Mouse (Mus musculus) MEL (cell line): Measurements from ENCODE around the gene G6pdx. TPM values are rescaled to one million over a fixed set of nuclear protein-coding genes. Genes with fewer than 3 reads are reported as not detected.

Experiments used
- DNase-seq: peaks from one replicate; pipeline ENCODE4 v3.0.0; 2011; ENCODE audit warnings: low read depth, low spot score
- H3K27ac ChIP-seq: 2 replicates; pipeline ENCODE4 v1.5.1; 2012; ENCODE audit warnings: low read depth, mild to moderate bottlenecking, control low read depth, low read length, moderate library complexity; ENCODE audit not compliant: control insufficient read depth
- H3K27me3 ChIP-seq, 2 experiments: fragments of 150-350 bp in 1 of 2; sonication (generic) in 1 of 2; 2 replicates each; pipeline ENCODE4 v1.6.1; 2012; ENCODE audit warnings: low read length in 2 of 2, mild to moderate bottlenecking in 2 of 2, improper control_type of control experiment in 1 of 2, moderate library complexity in 1 of 2; ENCODE audit not compliant: insufficient read depth in 2 of 2, control insufficient read depth in 1 of 2
- H3K36me3 ChIP-seq, 2 experiments: 2 replicates each; pipeline ENCODE4 v1.6.1; 2012 to 2014; ENCODE audit warnings: low read length in 2 of 2, improper control_type of control experiment in 1 of 2, inconsistent platforms in 1 of 2, mild to moderate bottlenecking in 1 of 2; ENCODE audit not compliant: insufficient read depth in 2 of 2, control insufficient read depth in 1 of 2
- H3K4me1 ChIP-seq, 2 experiments: fragments of 150-350 bp in 1 of 2; sonication (generic) in 1 of 2; 2 replicates each; pipeline ENCODE4 v1.6.1; 2012; ENCODE audit warnings: low read length in 2 of 2, improper control_type of control experiment in 1 of 2, mild to moderate bottlenecking in 1 of 2; ENCODE audit not compliant: insufficient read depth in 2 of 2, control insufficient read depth in 1 of 2
- H3K4me3 ChIP-seq, 2 experiments: fragments of 150-350 bp in 1 of 2; sonication (generic) in 1 of 2; 2 replicates each; pipeline ENCODE4 v1.5.1; 2012; ENCODE audit warnings: low read depth in 2 of 2, low read length in 2 of 2, mild to moderate bottlenecking in 2 of 2, moderate library complexity in 2 of 2, control low read depth in 1 of 2, improper control_type of control experiment in 1 of 2; ENCODE audit not compliant: control insufficient read depth in 1 of 2, insufficient read depth in 1 of 2
- H3K79me2 ChIP-seq: 2 replicates; pipeline ENCODE4 v1.6.1; 2012; ENCODE audit warnings: mild to moderate bottlenecking, low read length, moderate library complexity; ENCODE audit not compliant: control insufficient read depth, poor library complexity, insufficient read depth
- H3K9ac ChIP-seq: 2 replicates; pipeline ENCODE4 v1.6.1; 2012; ENCODE audit warnings: low read depth, mild to moderate bottlenecking, control low read depth, low read length, moderate library complexity; ENCODE audit not compliant: control insufficient read depth, poor library complexity, severe bottlenecking
- H3K9me3 ChIP-seq: fragments of 150-350 bp; sonication (generic); replicated peaks from 2 replicates; pipeline ENCODE4 v1.6.1; 2012; ENCODE audit warnings: mild to moderate bottlenecking, low read length, improper control_type of control experiment, moderate library complexity; ENCODE audit not compliant: insufficient read depth
- BHLHE40 ChIP-seq: IDR thresholded peaks from 2 replicates; pipeline ENCODE4 v1.6.1; 2012; ENCODE audit warnings: low read depth, mild to moderate bottlenecking, inconsistent platforms, low read length, improper control_type of control experiment, borderline replicate concordance
- CHD1 ChIP-seq: IDR thresholded peaks from 2 replicates; pipeline ENCODE4 v1.6.1; 2012; ENCODE audit warnings: low read depth, mild to moderate bottlenecking, inconsistent platforms, low read length, improper control_type of control experiment
- CHD2 ChIP-seq: IDR thresholded peaks from 2 replicates; pipeline ENCODE4 v1.6.1; 2011; ENCODE audit warnings: low read length, improper control_type of control experiment
- CTCF ChIP-seq, 3 experiments: IDR thresholded peaks in 2 of 3; conservative IDR thresholded peaks in 1 of 3; 2 replicates each; pipeline ENCODE4 v1.5.1; 2011 to 2012; ENCODE audit warnings: low read length in 3 of 3, low read depth in 2 of 3, mild to moderate bottlenecking in 2 of 3, improper control_type of control experiment in 1 of 3, inconsistent platforms in 1 of 3, mixed read lengths in 1 of 3, moderate library complexity in 1 of 3; ENCODE audit not compliant: control insufficient read depth in 1 of 3, insufficient read depth in 1 of 3, poor library complexity in 1 of 3, severe bottlenecking in 1 of 3
- E2F4 ChIP-seq: IDR thresholded peaks from 2 replicates; pipeline ENCODE4 v1.6.1; 2011; ENCODE audit warnings: low read depth, low read length, improper control_type of control experiment, borderline replicate concordance
- ELF1 ChIP-seq: IDR thresholded peaks from 2 replicates; pipeline ENCODE4 v1.6.1; 2014; ENCODE audit warnings: low read depth, mild to moderate bottlenecking, inconsistent platforms, low read length, improper control_type of control experiment, moderate library complexity
- EP300 ChIP-seq, 2 experiments: IDR thresholded peaks; 2 replicates each; pipeline ENCODE4 v1.6.1; 2011; ENCODE audit warnings: improper control_type of control experiment in 2 of 2, low read length in 2 of 2, low read depth in 1 of 2, mild to moderate bottlenecking in 1 of 2
- GATA1 ChIP-seq: IDR thresholded peaks from 2 replicates; pipeline ENCODE4 v1.6.1; 2011; ENCODE audit warnings: low read depth, low read length, improper control_type of control experiment
- HCFC1 ChIP-seq: IDR thresholded peaks from 2 replicates; pipeline ENCODE4 v1.6.1; 2012; ENCODE audit warnings: low read depth, mild to moderate bottlenecking, inconsistent platforms, low read length, improper control_type of control experiment, moderate library complexity
- JUND ChIP-seq: IDR thresholded peaks from 2 replicates; pipeline ENCODE4 v1.6.1; 2011; ENCODE audit warnings: low read depth, mild to moderate bottlenecking, improper control_type of control experiment, low read length
- MAFK ChIP-seq: IDR thresholded peaks from 2 replicates; pipeline ENCODE4 v1.6.1; 2011; ENCODE audit warnings: low read depth, mild to moderate bottlenecking, low read length, improper control_type of control experiment, borderline replicate concordance
- MAX ChIP-seq: IDR thresholded peaks from 2 replicates; pipeline ENCODE4 v1.6.1; 2011; ENCODE audit warnings: low read length, improper control_type of control experiment
- MAZ ChIP-seq: IDR thresholded peaks from 2 replicates; pipeline ENCODE4 v1.6.1; 2012; ENCODE audit warnings: low read depth, mild to moderate bottlenecking, inconsistent platforms, low read length, improper control_type of control experiment
- MEF2A ChIP-seq: IDR thresholded peaks from 2 replicates; pipeline ENCODE4 v1.6.1; 2014; ENCODE audit warnings: low read depth, mild to moderate bottlenecking, inconsistent platforms, low read length, improper control_type of control experiment; ENCODE audit not compliant: poor library complexity, insufficient replicate concordance, severe bottlenecking; ENCODE audit errors: extremely low read depth
- MXI1 ChIP-seq: IDR thresholded peaks from 2 replicates; pipeline ENCODE4 v1.6.1; 2011; ENCODE audit warnings: mild to moderate bottlenecking, low read depth, low read length, improper control_type of control experiment
- MYB ChIP-seq: IDR thresholded peaks from 2 replicates; pipeline ENCODE4 v1.6.1; 2011; ENCODE audit warnings: mild to moderate bottlenecking, low read depth, low read length, improper control_type of control experiment
- NELFE ChIP-seq: IDR thresholded peaks from 2 replicates; pipeline ENCODE4 v1.6.1; 2011; ENCODE audit warnings: low read depth, low read length, improper control_type of control experiment
- NRF1 ChIP-seq: IDR thresholded peaks from 2 replicates; pipeline ENCODE4 v1.6.1; 2014; ENCODE audit warnings: low read depth, mild to moderate bottlenecking, inconsistent platforms, low read length, improper control_type of control experiment, moderate library complexity; ENCODE audit not compliant: poor library complexity, insufficient read depth, severe bottlenecking
- POLR2A ChIP-seq, 2 experiments: IDR thresholded peaks; 2 replicates each; pipeline ENCODE4 v1.6.1; 2011 to 2012; ENCODE audit warnings: low read length in 2 of 2, mild to moderate bottlenecking in 2 of 2, control low read depth in 1 of 2, improper control_type of control experiment in 1 of 2, low read depth in 1 of 2, moderate library complexity in 1 of 2; ENCODE audit not compliant: control insufficient read depth in 1 of 2, insufficient read depth in 1 of 2, poor library complexity in 1 of 2
- POLR2AphosphoS5 ChIP-seq: IDR thresholded peaks from 2 replicates; pipeline ENCODE4 v1.6.1; 2012; ENCODE audit warnings: low read depth, borderline replicate concordance, mild to moderate bottlenecking, inconsistent platforms, low read length, moderate library complexity, mixed read lengths
- RAD21 ChIP-seq: IDR thresholded peaks from 2 replicates; pipeline ENCODE4 v1.6.1; 2011; ENCODE audit warnings: mild to moderate bottlenecking, low read depth, low read length, improper control_type of control experiment
- RCOR1 ChIP-seq: IDR thresholded peaks from 2 replicates; pipeline ENCODE4 v1.6.1; 2012; ENCODE audit warnings: low read depth, mild to moderate bottlenecking, inconsistent platforms, low read length, improper control_type of control experiment
- SIN3A ChIP-seq: IDR thresholded peaks from 2 replicates; pipeline ENCODE4 v1.6.1; 2012; ENCODE audit warnings: low read length, improper control_type of control experiment, inconsistent platforms
- SMC3 ChIP-seq: IDR thresholded peaks from 2 replicates; pipeline ENCODE4 v1.6.1; 2011; ENCODE audit warnings: low read depth, low read length, improper control_type of control experiment
- TAL1 ChIP-seq: IDR thresholded peaks from 2 replicates; pipeline ENCODE4 v1.6.1; 2012; ENCODE audit warnings: mild to moderate bottlenecking, inconsistent platforms, low read length, moderate library complexity, mixed read lengths
- TCF12 ChIP-seq: IDR thresholded peaks from 2 replicates; pipeline ENCODE4 v1.6.1; 2014; ENCODE audit warnings: low read depth, mild to moderate bottlenecking, inconsistent platforms, low read length, improper control_type of control experiment, moderate library complexity
- USF2 ChIP-seq, 2 experiments: IDR thresholded peaks; 2 replicates each; pipeline ENCODE4 v1.6.1; 2011 to 2012; ENCODE audit warnings: improper control_type of control experiment in 2 of 2, low read length in 2 of 2, borderline replicate concordance in 1 of 2, inconsistent platforms in 1 of 2, low read depth in 1 of 2, mild to moderate bottlenecking in 1 of 2; ENCODE audit not compliant: insufficient read depth in 1 of 2
- ZC3H11A ChIP-seq: IDR thresholded peaks from 2 replicates; pipeline ENCODE4 v1.6.1; 2012; ENCODE audit warnings: low read depth, mild to moderate bottlenecking, inconsistent platforms, low read length, improper control_type of control experiment
- ZMIZ1 ChIP-seq: IDR thresholded peaks from 2 replicates; pipeline ENCODE4 v1.6.1; 2012; ENCODE audit warnings: low read depth, mild to moderate bottlenecking, inconsistent platforms, low read length, improper control_type of control experiment, moderate library complexity
- polyA plus RNA-seq, 2 experiments: library from polyadenylated mRNA; stranded (reverse) in 1 of 2; unstranded in 1 of 2; fragments of >175 nt in 1 of 2; fragments of >200 nt in 1 of 2; gene quantifications; 2 replicates each; pipeline versions ENCODE4 v1.2.1 to v1.2.4; 2012; ENCODE audit warnings: low replicate concordance in 2 of 2, low read depth in 1 of 2; ENCODE audit not compliant: insufficient read length in 2 of 2, insufficient read depth in 1 of 2, missing spikeins in 1 of 2
- total RNA-seq: library from RNA; depleted of rRNA; stranded (reverse); fragments of 300-350 nt; gene quantifications from 2 replicates; pipeline ENCODE4 v1.2.3, GENCODE M21; 2012

The G6pdx gene
- total and polyA plus RNA-seq, 3 experiments, result 27.9 to 54.1 TPM; not detected in 1

DNA sequence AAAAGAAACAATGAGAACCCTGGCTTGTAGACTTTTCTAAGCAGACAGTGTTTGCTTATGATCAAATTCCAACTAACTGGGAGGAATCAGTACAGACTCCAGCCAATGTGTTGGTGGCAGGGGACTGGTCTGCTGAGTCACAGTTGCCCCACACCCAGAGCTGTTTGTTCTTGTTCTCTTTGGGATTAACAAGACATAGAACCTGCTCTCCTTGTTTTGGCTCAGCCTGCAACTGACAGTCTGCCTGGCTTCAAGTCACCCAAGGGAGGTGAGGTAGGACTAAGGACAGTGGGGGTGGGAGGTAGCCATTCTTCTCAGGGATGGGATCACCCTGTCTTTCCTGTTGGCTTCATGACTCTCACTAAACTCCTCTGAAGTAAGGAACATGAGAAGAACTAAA is 4.6 kb downstream of the G6pdx start:
- peak; percentile 21 for DNase-seq
- TF ChIP-seq MAX (no peak), HCFC1 (no peak), MAFK (no peak), RCOR1 (no peak), CTCF (IDR thresholded peaks at IDR 0.05 in 2 of 3, conservative IDR thresholded peaks at IDR 0.05 in 1 of 3; ENCODE audit: control insufficient read depth in 1 of 3, insufficient read depth in 1 of 3, low read depth in 2 of 3, low read length in 3 of 3, poor library complexity in 1 of 3, severe bottlenecking in 1 of 3) (no peak), NRF1 (no peak), MEF2A (no peak), E2F4 (no peak), POLR2A (IDR thresholded peaks at IDR 0.05; ENCODE audit: control insufficient read depth in 1 of 2, insufficient read depth in 1 of 2, low read depth in 1 of 2, low read length in 2 of 2, poor library complexity in 1 of 2) (no peak), NELFE (no peak), ZMIZ1 (no peak), CHD2 (no peak), MAZ (no peak)
- TF ChIP-seq, all 39 proteins: peak for 0
- Histone ChIP-seq H3K9ac (no peak overlapping the region), H3K79me2 (peaks cover 1% of the 10 kb centered on the region), H3K27me3 (no peaks in the 10 kb centered on the region), H3K36me3 (peaks cover 0 to 31% of the 10 kb centered on the region in 2 experiments; a peak in 2 of 4 replicates), H3K4me3 (no peak overlapping the region), H3K27ac (peak overlapping the region; percentile 54), H3K9me3 (no peaks in the 10 kb centered on the region), H3K4me1 (peaks cover 3 to 29% of the 10 kb centered on the region in 2 experiments; a peak in 3 of 4 replicates)

DNA sequence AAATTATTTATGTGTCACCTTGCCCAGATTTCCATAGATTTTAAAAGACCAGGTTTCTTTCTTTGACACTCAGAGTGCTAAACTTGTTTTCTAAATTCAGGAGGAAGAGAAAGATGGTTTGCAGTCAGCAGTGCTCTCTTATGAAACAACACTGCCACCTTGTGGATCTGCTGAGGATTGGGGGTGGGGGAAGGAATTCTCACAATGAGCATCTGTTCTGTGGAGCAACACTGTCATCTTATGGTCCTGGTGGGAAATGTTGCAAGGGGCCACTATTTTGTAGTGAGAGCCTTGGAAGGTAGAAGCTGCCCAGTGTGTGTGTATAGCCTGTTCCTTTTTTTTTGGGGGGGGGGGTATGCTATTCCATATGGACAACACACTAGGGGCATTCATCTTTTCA is 15.6 kb downstream of the G6pdx start:
- Histone ChIP-seq H3K4me1 (peaks cover 0 to 4% of the 10 kb centered on the region in 2 experiments; a peak in 1 of 4 replicates), H3K4me3 (no peak overlapping the region), H3K79me2 (no peaks in the 10 kb centered on the region), H3K9me3 (no peaks in the 10 kb centered on the region), H3K27me3 (no peaks in the 10 kb centered on the region), H3K9ac (no peak overlapping the region), H3K36me3 (peaks cover 0 to 3% of the 10 kb centered on the region in 2 experiments), H3K27ac (no peak overlapping the region)
- peak; percentile 72 for DNase-seq
- TF ChIP-seq SIN3A, result peak; percentile 69
- peak; percentile 90 for TF ChIP-seq SMC3
- peak; percentile 94 for TF ChIP-seq RAD21
- no peak for TF ChIP-seq CHD2
- TF ChIP-seq MAX, result no peak
- no peak for TF ChIP-seq RCOR1
- no peak for TF ChIP-seq EP300 (IDR thresholded peaks at IDR 0.05; ENCODE audit: low read depth in 1 of 2, low read length in 2 of 2)
- no peak for TF ChIP-seq TAL1
- TF ChIP-seq ELF1, result no peak
- TF ChIP-seq ZC3H11A, result peak; percentile 90
- TF ChIP-seq BHLHE40, result no peak
- TF ChIP-seq MAZ, result no peak
- no peak for TF ChIP-seq GATA1
- TF ChIP-seq USF2 (IDR thresholded peaks at IDR 0.05; ENCODE audit: borderline replicate concordance in 1 of 2, insufficient read depth in 1 of 2, low read depth in 1 of 2, low read length in 2 of 2), result no peak
- no peak for TF ChIP-seq CHD1
- no peak for TF ChIP-seq MXI1
- TF ChIP-seq POLR2A (IDR thresholded peaks at IDR 0.05; ENCODE audit: control insufficient read depth in 1 of 2, insufficient read depth in 1 of 2, low read depth in 1 of 2, low read length in 2 of 2, poor library complexity in 1 of 2), result no peak
- no peak for TF ChIP-seq MAFK
- TF ChIP-seq E2F4, result no peak
- TF ChIP-seq ZMIZ1, result no peak
- no peak for TF ChIP-seq MYB
- TF ChIP-seq TCF12, result no peak
- TF ChIP-seq POLR2AphosphoS5, result no peak
- TF ChIP-seq JUND, result no peak
- peak; percentile 61 to 95 (median 77); a peak in 5 of 6 replicates for TF ChIP-seq CTCF (IDR thresholded peaks at IDR 0.05 in 2 of 3, conservative IDR thresholded peaks at IDR 0.05 in 1 of 3; ENCODE audit: control insufficient read depth in 1 of 3, insufficient read depth in 1 of 3, low read depth in 2 of 3, low read length in 3 of 3, poor library complexity in 1 of 3, severe bottlenecking in 1 of 3)
- TF ChIP-seq NELFE, result no peak
